ENCODE assay signal across 17 mouse cellular contexts in genomic region chr11:95555279-95555678, GRCm38 (mm10). TPM values are rescaled to one million over a fixed set of nuclear protein-coding genes. Genes with fewer than 3 reads are reported as not detected.
"Had no signal": no experiment of that assay in that cellular context is flagged by ENCODE, and none has a peak within 500 bp of the region (broad histone marks: within the 10 kb centered on the region; RNA-seq: fewer than 3 reads in every experiment).

No protein-coding gene starts in this region.

- H3K9me3 ChIP-seq: midbrain, embryonic 10.5 days; midbrain, embryonic 15.5 days; neural tube, embryonic 12.5 days had no signal

- ATAC-seq: midbrain, embryonic 15.5 days had no signal

- H3K4me2 ChIP-seq: liver, embryonic 11.5 days; lung, embryonic 14.5 days; midbrain, embryonic 15.5 days; neural tube, embryonic 12.5 days had no signal

- H3K27ac ChIP-seq: midbrain, embryonic 10.5 days; midbrain, embryonic 15.5 days; neural tube, embryonic 12.5 days had no signal

- H3K36me3 ChIP-seq: midbrain, embryonic 10.5 days; midbrain, embryonic 15.5 days; neural tube, embryonic 12.5 days had no signal

- H3K4me3 ChIP-seq: midbrain, embryonic 10.5 days; midbrain, embryonic 15.5 days; neural tube, embryonic 12.5 days had no signal

- H3K9ac ChIP-seq: lung, embryonic 14.5 days; midbrain, embryonic 15.5 days; neural tube, embryonic 12.5 days had no signal

- H3K4me1 ChIP-seq: neural tube, embryonic 12.5 days had no signal

- DNase-seq: kidney, adult 11 months; kidney, adult 9 months; kidney, postnatal 25 days; layer of hippocampus, adult 9-11 months; layer of hippocampus, postnatal 36 days; lung, embryonic 14.5 days; lung, postnatal 10 days; lung, postnatal 4 days; right cerebral cortex, postnatal 4 days; spleen, adult 18-20 months; thymus, adult 18-20 months; thymus, postnatal 14 days had no signal

- H3K27me3 ChIP-seq: midbrain, embryonic 15.5 days; neural tube, embryonic 12.5 days had no signal

RNA-seq across cellular contexts. Expression of gene Nxph3, which starts 40.9 kb away (rescaled TPM):
- polyA plus RNA-seq: liver, embryonic 16.5 days had no signal
